Mouse (Mus musculus): ENCODE results near the gene Zfp943.

Zfp943 gene

DNA sequence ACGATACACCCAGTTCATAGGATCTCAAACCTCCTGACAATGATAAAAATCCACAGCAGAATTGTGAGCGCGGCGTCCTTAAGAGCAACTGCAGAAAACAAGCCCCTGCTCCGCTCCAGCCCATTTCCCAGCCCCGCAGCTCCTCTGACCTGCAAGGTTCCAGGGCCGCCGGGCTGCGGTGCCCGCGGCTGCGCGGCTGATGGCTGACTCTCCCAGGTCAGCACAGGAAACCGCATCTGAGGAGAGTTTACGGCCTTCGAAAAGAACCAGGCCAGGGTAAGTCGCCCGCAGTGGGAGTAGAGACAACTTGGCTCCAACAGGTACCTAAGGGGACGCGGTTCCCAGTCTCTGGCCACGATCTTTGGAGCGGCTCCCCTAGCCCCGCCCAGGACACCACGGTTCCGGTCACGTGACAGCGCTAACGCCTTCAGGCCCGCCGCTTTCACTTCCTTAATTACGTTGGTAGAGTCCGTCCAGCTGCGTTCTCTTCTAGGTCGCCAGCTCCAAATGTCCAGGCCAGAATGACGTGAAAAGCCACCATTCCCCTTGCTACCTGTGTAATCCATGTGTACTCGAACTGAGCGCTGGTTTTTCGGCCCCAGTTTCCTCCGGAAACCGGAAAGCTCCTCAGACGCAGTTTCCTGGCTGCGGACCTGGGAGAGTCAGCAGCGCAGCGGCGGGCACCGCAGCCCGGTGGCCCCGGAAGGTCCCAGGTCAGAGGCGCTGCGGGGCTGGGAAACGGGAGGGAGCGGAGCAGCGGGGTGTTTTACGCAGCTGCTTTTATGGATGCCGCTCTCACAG is at the start of gene Zfp943, which contains the start of gene Zfp942:
Zfp943 (plus strand) TSS at position 446 of the 801 bp plus-strand sequence.
Zfp942 (minus strand) TSS at position 358 of the 801 bp plus-strand sequence.
- peak; percentile 78 to 81 for DNase-seq

DNA sequence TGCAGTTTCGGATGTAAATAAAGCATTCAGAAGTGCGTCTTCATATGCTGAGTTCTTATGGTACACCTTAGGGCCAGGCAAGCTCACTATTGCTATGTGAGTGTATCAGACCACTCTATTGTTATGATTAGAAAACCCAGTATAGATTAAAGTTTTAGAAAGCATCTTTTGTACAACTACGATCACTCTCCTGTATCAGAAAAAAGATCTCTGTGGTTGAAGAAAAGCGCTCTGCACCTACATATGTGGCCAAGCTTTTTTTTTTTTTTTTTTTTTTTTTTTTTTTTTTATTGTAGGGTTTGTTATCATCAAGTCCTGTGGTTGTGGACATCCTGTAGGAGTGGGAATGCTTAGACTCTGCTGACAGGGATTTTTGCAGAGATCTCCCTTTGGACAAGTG is 950 bp downstream of the Zfp943 start:
- no peak for DNase-seq

DNA sequence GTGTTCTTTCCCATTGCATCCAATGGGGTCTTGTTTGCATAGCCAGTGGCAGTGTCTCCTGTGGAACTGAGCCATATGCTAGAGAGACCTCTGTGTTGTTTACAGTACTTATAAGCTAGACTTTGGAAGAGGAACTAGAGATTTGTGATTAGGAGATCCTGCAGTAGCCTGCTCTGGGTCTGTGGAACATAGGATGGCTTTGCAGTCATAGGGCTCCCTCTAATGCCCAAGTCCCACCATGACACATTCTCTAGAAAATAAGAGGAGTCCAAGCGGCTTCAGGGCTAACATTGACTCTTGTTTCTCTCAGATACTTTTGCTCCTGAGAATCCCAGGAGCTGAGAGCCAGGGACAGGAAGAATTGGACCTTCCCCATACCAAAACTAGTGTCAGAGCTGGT is 73.2 kb downstream of the Zfp943 start:
- DNase-seq: peak; percentile 31 to 33

DNA sequence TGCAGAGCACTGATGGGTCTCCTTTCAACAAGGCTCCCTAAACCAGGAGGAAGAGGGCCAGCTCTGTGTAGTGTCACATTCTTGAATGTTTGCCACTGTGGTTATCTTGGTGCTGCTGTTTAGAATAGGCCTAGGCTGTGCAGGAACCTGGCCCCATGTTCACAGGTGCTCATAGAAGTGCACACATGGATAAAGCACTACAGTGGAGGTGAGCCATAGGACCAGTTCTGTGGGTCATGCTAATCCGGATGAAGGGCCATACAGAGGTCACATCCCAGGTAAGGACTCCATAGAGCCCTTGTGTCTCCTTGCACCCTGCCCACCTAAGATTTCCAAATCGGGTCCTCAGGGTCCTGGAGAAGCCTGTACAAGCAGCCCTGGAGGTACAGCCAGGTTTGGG is 87.1 kb downstream of the Zfp943 start:
- no peak for DNase-seq

GRCm38 (mm10) chr17:22053211-22053610 is 90.9 kb downstream of the Zfp943 start:
- DNase-seq: no peak

DNA sequence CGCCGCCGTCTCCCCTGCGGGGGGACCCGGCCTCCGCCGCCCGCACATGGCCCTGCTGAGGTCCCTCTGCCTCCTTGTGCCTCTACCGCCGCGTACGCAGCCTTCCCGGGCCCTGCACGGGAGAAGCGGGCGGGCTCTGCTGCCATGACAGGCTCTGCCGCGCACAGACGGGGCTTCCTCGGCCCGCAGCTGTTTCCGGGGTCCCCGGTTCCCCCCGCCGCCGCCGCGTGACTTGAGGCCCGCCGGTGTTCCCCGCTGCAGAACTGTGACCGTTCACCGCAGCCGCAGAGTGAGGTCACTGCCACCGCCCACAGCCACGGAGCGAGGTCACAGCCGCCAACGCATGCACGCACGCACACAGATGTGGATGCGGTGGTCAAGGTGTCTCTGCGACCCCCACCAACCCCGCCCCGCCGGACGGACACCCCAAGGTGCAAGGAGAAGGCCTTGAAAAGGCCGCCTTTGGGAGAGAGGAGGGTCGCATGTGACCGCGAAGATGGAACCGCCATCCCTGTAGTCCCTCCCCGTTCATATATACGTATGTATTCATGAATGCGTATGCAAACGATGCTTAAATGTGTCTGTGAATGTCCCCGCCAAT is 118.8 kb downstream of the Zfp943 start:
- DNase-seq: peak; percentile 79 to 80

DNA sequence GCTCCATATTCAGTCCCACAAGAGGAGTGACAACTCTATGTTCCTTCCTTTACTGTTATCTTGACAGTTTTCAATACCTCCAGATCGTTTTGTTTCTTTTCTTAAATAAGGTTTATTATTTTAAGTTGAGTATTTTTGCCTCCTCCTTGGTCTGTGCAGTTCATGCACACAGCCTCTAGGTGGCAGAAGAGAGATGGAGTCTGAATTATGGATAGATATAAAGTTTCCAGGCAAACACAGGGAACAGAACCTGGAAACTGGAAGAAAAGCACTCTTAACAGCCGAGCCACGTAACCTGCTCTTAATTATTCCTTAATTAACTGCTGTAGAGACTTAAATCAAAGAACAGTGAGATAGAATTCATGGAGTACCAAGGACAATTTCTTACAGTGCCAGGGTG is 120.9 kb downstream of the Zfp943 start:
- DNase-seq: peak; percentile 55 to 62

GRCm38 (mm10) chr17:22118770-22119169 is 156.4 kb downstream of the Zfp943 start:
- DNase-seq: no peak

Data from cerebellum, postnatal 14 days (tissue).